Mouse (Mus musculus): ENCODE measurements around the gene Atp8a1. TPM values are rescaled to one million over a fixed set of nuclear protein-coding genes. Genes with fewer than 3 reads are reported as not detected.

The Atp8a1 gene
- total and polyA plus RNA-seq, 3 experiments, result 4.4 to 11.2 (median 5.5) TPM

- Histone ChIP-seq H3K36me3 (replicated peaks in 1 of 2; ENCODE audit: control insufficient read depth in 1 of 2, insufficient read depth in 1 of 2, low read length in 1 of 2) (peaks cover 4 to 36% of the 10 kb centered on the region in 2 experiments), H3K9me3 (replicated peaks; ENCODE audit: low read length) (no peaks in the 10 kb centered on the region), H3K27ac (ENCODE audit: insufficient read depth, low read depth) (no peak overlapping the region), H3K27me3 (replicated peaks) (no peaks in the 10 kb centered on the region), H3K9ac (ENCODE audit: insufficient read depth, low read depth) (no peak overlapping the region), H3K4me3 (replicated peaks in 1 of 3; ENCODE audit: low read depth in 2 of 3, low read length in 2 of 3, poor library complexity in 1 of 3) (no peak overlapping the region), H3K4me2 (ENCODE audit: insufficient read depth, low read depth, poor library complexity, severe bottlenecking) (no peak overlapping the region), H3K4me1 (ENCODE audit: control insufficient read depth in 1 of 2, insufficient read depth in 2 of 2) (peaks cover 0 to 6% of the 10 kb centered on the region in 2 experiments; a peak in 1 of 4 replicates), H3K79me2 (replicated peaks; ENCODE audit: control insufficient read depth, extremely low read depth, insufficient read depth, poor library complexity, severe bottlenecking) (no peaks in the 10 kb centered on the region)
- dilution Hi-C loops (cut with MboI; ENCODE audit: extremely low pct_ligation_motif_present, extremely low pct_unique_long_range_greater_than_20kb, low sequenced_read_pairs), result no loop called here
- no peak for DNase-seq (ENCODE audit: extremely low read depth)
- TF ChIP-seq PAX5 (IDR thresholded peaks at IDR 0.05; ENCODE audit: low read length) (no peak), ELF1 (IDR thresholded peaks at IDR 0.05; ENCODE audit: low read depth, low read length) (no peak), USF2 (conservative IDR thresholded peaks at IDR 0.05; ENCODE audit: low read depth, low read length) (no peak), POLR2A (IDR thresholded peaks at IDR 0.05; ENCODE audit: low read depth, low read length) (no peak), JUND (conservative IDR thresholded peaks at IDR 0.05; ENCODE audit: low read depth, low read length) (no peak), USF1 (IDR thresholded peaks at IDR 0.05; ENCODE audit: low read depth, low read length) (no peak), MXI1 (IDR thresholded peaks at IDR 0.05; ENCODE audit: low read depth, low read length) (no peak), EP300 (IDR thresholded peaks at IDR 0.05; ENCODE audit: low read length) (no peak), RCOR1 (conservative IDR thresholded peaks at IDR 0.05; ENCODE audit: low read depth, low read length) (no peak), BHLHE40 (IDR thresholded peaks at IDR 0.05; ENCODE audit: low read depth, low read length) (no peak), MAX (IDR thresholded peaks at IDR 0.05; ENCODE audit: low read length) (no peak)
- in situ Hi-C loops (cut with MboI; ENCODE audit: low pct_ligation_motif_present, low pct_unique_long_range_greater_than_20kb, low sequenced_read_pairs), result no loop called here
Measured at GRCm38 (mm10) chr5:67643537-67644255, 203.5 kb downstream of the Atp8a1 start.

DNA sequence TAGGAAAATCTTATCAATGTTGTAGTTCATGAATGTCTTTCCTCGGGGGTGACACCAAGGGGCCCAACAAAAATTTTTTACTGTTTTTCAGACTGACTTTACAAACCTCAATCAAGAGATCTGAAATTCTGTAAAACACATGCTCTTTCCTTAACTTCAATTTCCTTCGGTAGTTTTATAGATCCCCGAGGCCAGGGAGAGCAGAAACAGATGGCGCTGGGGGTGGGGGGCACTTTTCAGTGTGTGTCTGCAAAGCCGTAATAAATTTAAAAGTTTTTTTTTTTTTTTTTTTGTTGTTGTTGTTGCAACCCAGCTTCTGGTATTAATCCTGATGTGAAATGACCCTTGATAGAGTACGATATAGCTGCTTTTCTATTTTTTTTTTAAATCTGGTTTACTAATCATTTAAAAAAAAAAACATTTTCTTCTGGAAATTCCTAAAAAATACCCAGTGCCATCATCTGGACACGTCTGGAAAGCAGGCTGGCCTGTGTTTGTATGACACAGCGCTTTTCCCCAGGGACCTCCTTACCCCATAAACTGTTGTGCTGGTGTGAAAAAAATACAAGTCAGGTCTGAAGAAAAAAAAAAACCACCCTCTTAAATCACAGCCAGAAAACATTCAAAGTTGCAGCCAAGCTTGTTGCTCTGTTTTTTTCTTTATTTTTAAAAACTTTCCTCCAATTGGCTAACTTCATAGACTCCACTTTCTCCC, 205.7 kb downstream of the Atp8a1 start:
- no peaks in the 10 kb centered on the region for H3K27me3 ChIP-seq (replicated peaks)
- no peaks in the 10 kb centered on the region for H3K9me3 ChIP-seq (replicated peaks; ENCODE audit: low read length)
- in situ Hi-C loops (cut with MboI; ENCODE audit: low pct_ligation_motif_present, low pct_unique_long_range_greater_than_20kb, low sequenced_read_pairs) (no loop called here), dilution Hi-C loops (cut with MboI; ENCODE audit: extremely low pct_ligation_motif_present, extremely low pct_unique_long_range_greater_than_20kb, low sequenced_read_pairs) (no loop called here)
- no peak overlapping the region for H3K4me3 ChIP-seq (replicated peaks in 1 of 3; ENCODE audit: low read depth in 2 of 3, low read length in 2 of 3, poor library complexity in 1 of 3)
- no peaks in the 10 kb centered on the region for H3K79me2 ChIP-seq (replicated peaks; ENCODE audit: control insufficient read depth, extremely low read depth, insufficient read depth, poor library complexity, severe bottlenecking)
- H3K36me3 ChIP-seq (replicated peaks in 1 of 2; ENCODE audit: control insufficient read depth in 1 of 2, insufficient read depth in 1 of 2, low read length in 1 of 2), result peaks cover 4 to 25% of the 10 kb centered on the region in 2 experiments
- H3K4me2 ChIP-seq (ENCODE audit: insufficient read depth, low read depth, poor library complexity, severe bottlenecking), result no peak overlapping the region
- DNase-seq (ENCODE audit: extremely low read depth), result no peak
- no peak overlapping the region for H3K9ac ChIP-seq (ENCODE audit: insufficient read depth, low read depth)
- no peak overlapping the region for H3K27ac ChIP-seq (ENCODE audit: insufficient read depth, low read depth)
- peaks cover 0 to 6% of the 10 kb centered on the region in 2 experiments; a peak in 1 of 4 replicates for H3K4me1 ChIP-seq (ENCODE audit: control insufficient read depth in 1 of 2, insufficient read depth in 2 of 2)
- TF ChIP-seq MAX (IDR thresholded peaks at IDR 0.05; ENCODE audit: low read length) (no peak), CHD1 (IDR thresholded peaks at IDR 0.05; ENCODE audit: low read depth, low read length) (no peak), USF2 (conservative IDR thresholded peaks at IDR 0.05; ENCODE audit: low read depth, low read length) (no peak), RCOR1 (conservative IDR thresholded peaks at IDR 0.05; ENCODE audit: low read depth, low read length) (no peak), HCFC1 (IDR thresholded peaks at IDR 0.05; ENCODE audit: low read depth, low read length) (no peak), E2F4 (IDR thresholded peaks at IDR 0.05; ENCODE audit: insufficient replicate concordance, low read depth, low read length) (no peak), GABPA (IDR thresholded peaks at IDR 0.05; ENCODE audit: insufficient replicate concordance, low read depth, low read length) (no peak), ZC3H11A (IDR thresholded peaks at IDR 0.05; ENCODE audit: low read depth, low read length) (no peak), UBTF (IDR thresholded peaks at IDR 0.05; ENCODE audit: low read depth, low read length) (no peak), NRF1 (IDR thresholded peaks at IDR 0.05; ENCODE audit: low read depth, low read length) (no peak), TBP (conservative IDR thresholded peaks at IDR 0.05; ENCODE audit: low read depth, low read length) (no peak), ZKSCAN1 (IDR thresholded peaks at IDR 0.05; ENCODE audit: borderline replicate concordance, low read depth, low read length) (no peak), POLR2A (IDR thresholded peaks at IDR 0.05; ENCODE audit: low read depth, low read length) (no peak), NELFE (IDR thresholded peaks at IDR 0.05; ENCODE audit: low read depth, low read length) (no peak), RAD21 (IDR thresholded peaks at IDR 0.05; ENCODE audit: low read depth, low read length) (no peak), ZNF384 (IDR thresholded peaks at IDR 0.05; ENCODE audit: low read depth, low read length) (no peak), BHLHE40 (IDR thresholded peaks at IDR 0.05; ENCODE audit: low read depth, low read length) (no peak), IRF4 (IDR thresholded peaks at IDR 0.05; ENCODE audit: low read depth, low read length) (no peak), ETS1 (conservative IDR thresholded peaks at IDR 0.05; ENCODE audit: low read depth, low read length) (no peak)

Measured in CH12.LX (cell line).